Mouse (Mus musculus) natural killer cell, adult 2 months (primary cell): ENCODE measurements around the gene Pir.

Experiments
- DNase-seq, 2 experiments: peaks; one replicate each; pipeline ENCODE4 v3.0.0; 2022; ENCODE audit warnings: low spot score in 2 of 2

Pir gene

GRCm38 (mm10) chrX:164338591-164338990 lies 69.4 kb downstream of the Pir start:
- no peak for DNase-seq

GRCm38 (mm10) chrX:164345359-164345938 lies 76.3 kb downstream of the Pir start:
- no peak for DNase-seq

- no peak for DNase-seq
Measured at GRCm38 (mm10) chrX:164348937-164349336, 79.8 kb downstream of the Pir start.

- DNase-seq: no peak
Measured at GRCm38 (mm10) chrX:164365153-164365865, 96.1 kb downstream of the Pir start.

- DNase-seq: no peak
Measured at GRCm38 (mm10) chrX:164370576-164370975, 101.4 kb downstream of the Pir start.

DNA sequence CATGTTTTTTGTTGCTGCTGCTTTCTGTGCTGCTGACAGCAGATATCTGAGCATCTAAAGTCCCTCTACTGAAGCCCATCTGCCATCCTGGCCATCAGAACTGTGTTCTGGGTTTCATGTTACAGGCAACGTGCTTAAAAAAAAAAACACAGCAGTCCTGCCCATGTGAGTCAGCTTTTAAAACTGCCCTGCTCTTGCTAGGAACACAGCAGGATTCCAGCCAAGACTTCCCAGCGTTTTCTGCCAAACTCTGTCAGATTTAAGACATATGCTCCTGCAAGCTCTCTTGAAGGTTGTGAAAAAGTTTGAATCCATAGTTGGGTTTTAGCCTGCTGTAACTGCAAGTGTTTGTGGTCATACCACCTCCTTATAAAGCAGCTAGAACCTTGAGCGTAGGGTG lies 103.9 kb downstream of the Pir start, which contains the start of gene Vegfd:
Gene Vegfd (plus strand): TSS at position 298 of the 400 bp plus-strand sequence.
- no peak for DNase-seq

DNA sequence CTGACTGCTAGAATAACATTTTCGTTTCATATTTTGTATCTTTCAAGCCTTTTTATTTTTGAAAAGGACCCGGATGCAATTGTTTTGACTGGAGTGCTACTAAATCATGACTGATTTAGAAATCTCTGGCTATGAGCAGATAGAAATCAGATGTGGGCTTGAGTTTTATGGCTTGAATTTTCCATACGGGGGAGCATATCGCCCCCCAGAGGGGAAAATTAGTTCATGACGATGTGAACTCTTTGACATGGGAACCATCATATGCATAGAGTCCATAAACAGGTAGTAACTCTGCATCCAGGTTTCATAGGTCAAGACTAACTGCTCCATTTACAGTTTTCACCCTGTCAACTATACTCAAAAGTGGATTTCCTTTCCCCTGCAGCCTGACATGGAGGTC lies 105.4 kb downstream of the Pir start:
- peak; percentile 5 to 14 for DNase-seq

GRCm38 (mm10) chrX:164379721-164380120 lies 110.5 kb downstream of the Pir start:
- DNase-seq: no peak

DNA sequence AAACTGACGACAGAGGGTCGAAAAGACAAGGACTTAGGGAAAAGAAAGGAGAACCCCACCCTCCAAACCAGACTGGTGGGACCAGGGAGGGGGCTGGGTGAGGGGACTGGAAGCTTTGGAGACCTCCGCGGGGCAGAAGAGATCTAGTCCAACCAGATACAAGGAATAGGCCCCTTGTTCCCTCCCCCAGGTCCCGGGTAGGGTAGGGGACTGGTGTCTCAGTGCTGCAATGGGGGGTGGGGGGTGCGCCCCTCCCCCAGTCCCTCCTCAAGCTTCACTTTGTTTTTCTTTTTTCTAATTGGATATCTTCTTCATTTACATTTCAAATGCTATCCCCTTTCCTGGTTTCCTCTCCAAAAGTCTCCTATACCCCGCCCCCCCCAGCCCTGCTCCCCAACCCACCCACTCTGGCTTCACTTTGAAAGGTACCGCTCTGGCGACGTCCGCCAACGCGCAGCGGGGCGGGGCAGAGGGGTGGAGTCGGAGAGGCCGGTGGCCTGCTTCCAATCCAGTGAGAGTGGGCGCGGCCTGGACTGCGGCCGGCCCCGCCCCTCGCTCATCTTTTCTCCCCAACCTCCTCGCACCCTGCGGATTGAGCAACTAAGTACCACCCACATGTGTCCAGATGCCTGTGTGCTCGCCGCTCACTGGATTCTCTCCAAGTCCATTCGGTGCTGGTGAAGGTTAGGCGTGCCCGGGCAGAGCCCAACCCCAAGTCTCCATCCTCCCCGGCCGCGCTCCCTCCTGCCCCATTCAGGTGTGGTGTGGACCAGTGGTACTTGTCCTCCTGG lies 112.6 kb downstream of the Pir start:
- peak; percentile 60 to 63 for DNase-seq

- DNase-seq: no peak
Measured at GRCm38 (mm10) chrX:164394091-164394490, 124.9 kb downstream of the Pir start.

DNA sequence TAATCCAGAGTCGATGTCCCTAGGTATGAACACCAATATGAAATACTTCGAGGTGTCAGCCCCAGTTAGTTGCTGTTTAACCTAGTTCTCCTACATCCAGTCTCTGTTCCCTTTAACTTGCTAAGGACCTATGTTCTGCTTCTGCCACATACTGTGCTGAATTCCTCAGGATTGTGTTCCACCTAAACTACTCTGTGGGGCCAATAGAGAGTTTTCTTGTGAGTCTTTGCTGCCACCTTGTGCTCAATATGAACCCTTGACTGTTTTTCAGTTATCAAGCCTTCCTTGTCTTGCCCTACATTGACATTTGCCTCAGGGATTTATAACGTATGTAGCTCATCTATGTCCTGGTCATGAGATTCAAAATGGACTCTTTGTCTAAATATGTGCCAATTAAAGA lies 129.3 kb downstream of the Pir start:
- no peak for DNase-seq

- no peak for DNase-seq
Measured at GRCm38 (mm10) chrX:164405080-164405649, 136.0 kb downstream of the Pir start.

- DNase-seq: peak in 1 of 2 experiments; percentile 1
Measured at GRCm38 (mm10) chrX:164406133-164407022, 137.2 kb downstream of the Pir start.

- DNase-seq: no peak
Measured at GRCm38 (mm10) chrX:164408301-164408927, 139.2 kb downstream of the Pir start.

DNA sequence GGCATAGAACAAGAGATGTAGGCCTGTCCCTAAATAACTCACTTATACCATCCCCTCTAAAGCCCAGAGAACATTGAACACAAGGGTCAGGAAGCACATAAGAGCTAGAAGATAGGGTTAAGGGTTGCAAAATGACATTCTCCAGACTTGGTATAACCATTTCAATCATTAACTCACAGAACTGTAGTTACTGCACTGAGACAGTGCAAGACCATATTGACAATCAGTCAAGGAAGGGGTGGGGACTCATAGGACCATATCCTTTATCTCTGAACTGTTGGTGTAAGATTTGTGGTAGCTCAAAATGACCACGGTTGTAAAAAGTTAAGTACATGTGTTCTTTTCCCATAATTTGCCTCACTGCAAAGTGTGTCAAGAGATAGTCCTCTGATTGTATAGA lies 141.4 kb downstream of the Pir start:
- no peak for DNase-seq

- DNase-seq: no peak
Measured at GRCm38 (mm10) chrX:164416803-164417202, 147.6 kb downstream of the Pir start.

DNA sequence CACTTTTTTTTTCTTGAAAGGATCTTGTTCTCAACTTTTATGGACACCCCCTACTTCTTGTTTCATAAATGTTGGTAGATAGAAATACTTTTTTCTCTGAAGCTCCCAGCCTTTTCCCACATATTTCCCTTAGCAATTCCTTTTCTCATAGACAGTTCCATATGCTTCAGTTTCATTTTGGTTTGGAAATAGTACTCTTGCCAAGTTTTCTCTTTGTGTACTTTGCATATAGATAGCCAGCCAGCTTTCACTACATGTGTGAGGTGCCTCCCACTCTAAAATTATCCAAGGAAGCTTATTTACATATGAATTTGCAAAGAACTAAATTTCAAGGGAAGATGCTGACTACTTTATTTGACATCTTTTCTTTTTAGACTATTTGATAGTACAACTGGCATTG lies 148.8 kb downstream of the Pir start:
- no peak for DNase-seq

DNA sequence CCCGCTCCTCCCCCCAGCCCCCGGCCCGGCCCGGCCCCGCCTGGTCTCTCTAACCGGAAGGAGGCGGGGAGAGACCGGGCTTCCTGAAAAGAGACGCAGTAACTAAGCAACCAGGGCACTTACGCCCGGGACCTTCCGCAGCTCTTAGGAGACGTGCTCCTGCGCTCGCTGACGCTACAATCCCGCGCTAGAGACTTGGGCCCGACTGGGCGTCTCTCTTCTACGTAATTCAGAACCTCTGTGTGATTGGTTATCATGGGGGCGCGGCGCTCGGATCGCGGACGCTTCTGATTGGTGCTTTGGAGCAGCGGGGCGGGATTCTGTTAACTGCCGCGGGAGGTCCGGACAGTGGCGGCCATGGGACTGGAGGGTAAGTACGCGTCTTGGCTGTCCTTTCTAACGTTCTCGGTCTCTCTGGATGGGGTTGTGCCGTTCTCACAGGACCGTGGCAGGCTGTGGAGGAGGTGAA lies 150.3 kb downstream of the Pir start, which contains the start of gene Piga:
Gene Piga (plus strand): TSS at position 317 of the 469 bp plus-strand sequence.
- peak; percentile 89 to 92 for DNase-seq

DNA sequence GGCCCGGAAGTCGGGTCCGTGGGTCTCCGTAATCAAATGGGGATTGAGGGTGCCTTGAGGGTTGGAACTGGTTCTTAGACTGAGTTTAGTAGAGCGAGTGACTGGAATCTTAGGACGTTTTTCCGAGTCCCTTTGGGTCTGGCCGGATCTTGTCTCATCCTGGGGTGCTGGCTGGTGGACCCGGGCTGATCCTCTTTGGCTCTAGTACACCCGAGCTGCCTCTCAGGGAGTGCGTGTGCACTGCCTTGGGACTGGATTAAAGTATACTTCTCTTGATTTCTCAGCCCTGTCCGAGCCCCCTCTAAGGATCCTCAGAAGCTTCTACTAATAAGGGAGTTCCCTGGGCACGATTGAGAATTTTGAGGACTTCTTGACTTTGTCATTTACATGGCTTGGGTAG lies 150.8 kb downstream of the Pir start:
- DNase-seq: no peak

DNA sequence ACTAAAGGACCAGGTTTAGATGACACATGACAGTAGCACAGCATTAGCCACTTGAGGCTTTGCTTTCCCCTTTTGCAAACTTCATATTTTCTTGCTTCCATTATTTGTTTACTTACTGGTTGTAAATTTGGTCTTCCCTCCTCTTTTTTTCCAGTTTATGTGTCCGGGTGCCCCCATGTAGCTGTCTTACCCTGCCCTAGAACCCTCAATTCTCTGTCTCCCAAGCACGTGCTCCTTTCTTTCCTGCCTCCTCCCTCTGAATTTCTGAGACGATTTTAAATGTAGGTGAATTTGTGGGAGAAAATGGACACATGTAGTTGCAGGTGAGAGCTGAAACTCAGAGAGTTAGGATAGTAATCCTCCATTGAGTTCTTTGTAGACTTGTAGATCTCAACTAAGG lies 151.3 kb downstream of the Pir start:
- no peak for DNase-seq
